Mouse (Mus musculus) MEL (cell line): ENCODE data around the gene Prss56. TPM values are rescaled to one million over a fixed set of nuclear protein-coding genes. Genes with fewer than 3 reads are reported as not detected.

ENCODE experiments used
- DNase-seq: peaks from one replicate; pipeline ENCODE4 v3.0.0; 2011; ENCODE audit warnings: low read depth, low spot score
- H3K27ac ChIP-seq: 2 replicates; pipeline ENCODE4 v1.5.1; 2012; ENCODE audit warnings: low read depth, mild to moderate bottlenecking, control low read depth, low read length, moderate library complexity; ENCODE audit not compliant: control insufficient read depth
- H3K27me3 ChIP-seq, 2 experiments: fragments of 150-350 bp in 1 of 2; sonication (generic) in 1 of 2; 2 replicates each; pipeline ENCODE4 v1.6.1; 2012; ENCODE audit warnings: low read length in 2 of 2, mild to moderate bottlenecking in 2 of 2, improper control_type of control experiment in 1 of 2, moderate library complexity in 1 of 2; ENCODE audit not compliant: insufficient read depth in 2 of 2, control insufficient read depth in 1 of 2
- H3K36me3 ChIP-seq, 2 experiments: 2 replicates each; pipeline ENCODE4 v1.6.1; 2012 to 2014; ENCODE audit warnings: low read length in 2 of 2, improper control_type of control experiment in 1 of 2, inconsistent platforms in 1 of 2, mild to moderate bottlenecking in 1 of 2; ENCODE audit not compliant: insufficient read depth in 2 of 2, control insufficient read depth in 1 of 2
- H3K4me1 ChIP-seq, 2 experiments: fragments of 150-350 bp in 1 of 2; sonication (generic) in 1 of 2; 2 replicates each; pipeline ENCODE4 v1.6.1; 2012; ENCODE audit warnings: low read length in 2 of 2, improper control_type of control experiment in 1 of 2, mild to moderate bottlenecking in 1 of 2; ENCODE audit not compliant: insufficient read depth in 2 of 2, control insufficient read depth in 1 of 2
- H3K4me3 ChIP-seq, 2 experiments: fragments of 150-350 bp in 1 of 2; sonication (generic) in 1 of 2; 2 replicates each; pipeline ENCODE4 v1.5.1; 2012; ENCODE audit warnings: low read depth in 2 of 2, low read length in 2 of 2, mild to moderate bottlenecking in 2 of 2, moderate library complexity in 2 of 2, control low read depth in 1 of 2, improper control_type of control experiment in 1 of 2; ENCODE audit not compliant: control insufficient read depth in 1 of 2, insufficient read depth in 1 of 2
- H3K79me2 ChIP-seq: 2 replicates; pipeline ENCODE4 v1.6.1; 2012; ENCODE audit warnings: mild to moderate bottlenecking, low read length, moderate library complexity; ENCODE audit not compliant: control insufficient read depth, poor library complexity, insufficient read depth
- H3K9ac ChIP-seq: 2 replicates; pipeline ENCODE4 v1.6.1; 2012; ENCODE audit warnings: low read depth, mild to moderate bottlenecking, control low read depth, low read length, moderate library complexity; ENCODE audit not compliant: control insufficient read depth, poor library complexity, severe bottlenecking
- H3K9me3 ChIP-seq: fragments of 150-350 bp; sonication (generic); replicated peaks from 2 replicates; pipeline ENCODE4 v1.6.1; 2012; ENCODE audit warnings: mild to moderate bottlenecking, low read length, improper control_type of control experiment, moderate library complexity; ENCODE audit not compliant: insufficient read depth
- BHLHE40 ChIP-seq: IDR thresholded peaks from 2 replicates; pipeline ENCODE4 v1.6.1; 2012; ENCODE audit warnings: low read depth, mild to moderate bottlenecking, inconsistent platforms, low read length, improper control_type of control experiment, borderline replicate concordance
- CHD1 ChIP-seq: IDR thresholded peaks from 2 replicates; pipeline ENCODE4 v1.6.1; 2012; ENCODE audit warnings: low read depth, mild to moderate bottlenecking, inconsistent platforms, low read length, improper control_type of control experiment
- CHD2 ChIP-seq: IDR thresholded peaks from 2 replicates; pipeline ENCODE4 v1.6.1; 2011; ENCODE audit warnings: low read length, improper control_type of control experiment
- CTCF ChIP-seq, 3 experiments: IDR thresholded peaks in 2 of 3; conservative IDR thresholded peaks in 1 of 3; 2 replicates each; pipeline ENCODE4 v1.5.1; 2011 to 2012; ENCODE audit warnings: low read length in 3 of 3, low read depth in 2 of 3, mild to moderate bottlenecking in 2 of 3, improper control_type of control experiment in 1 of 3, inconsistent platforms in 1 of 3, mixed read lengths in 1 of 3, moderate library complexity in 1 of 3; ENCODE audit not compliant: control insufficient read depth in 1 of 3, insufficient read depth in 1 of 3, poor library complexity in 1 of 3, severe bottlenecking in 1 of 3
- E2F4 ChIP-seq: IDR thresholded peaks from 2 replicates; pipeline ENCODE4 v1.6.1; 2011; ENCODE audit warnings: low read depth, low read length, improper control_type of control experiment, borderline replicate concordance
- ELF1 ChIP-seq: IDR thresholded peaks from 2 replicates; pipeline ENCODE4 v1.6.1; 2014; ENCODE audit warnings: low read depth, mild to moderate bottlenecking, inconsistent platforms, low read length, improper control_type of control experiment, moderate library complexity
- ETS1 ChIP-seq: IDR thresholded peaks from 2 replicates; pipeline ENCODE4 v1.6.1; 2012; ENCODE audit warnings: low read depth, mild to moderate bottlenecking, inconsistent platforms, low read length, improper control_type of control experiment, moderate library complexity
- GABPA ChIP-seq: IDR thresholded peaks from 2 replicates; pipeline ENCODE4 v1.6.1; 2012; ENCODE audit warnings: low read depth, mild to moderate bottlenecking, inconsistent platforms, low read length, improper control_type of control experiment, moderate library complexity
- JUND ChIP-seq: IDR thresholded peaks from 2 replicates; pipeline ENCODE4 v1.6.1; 2011; ENCODE audit warnings: low read depth, mild to moderate bottlenecking, improper control_type of control experiment, low read length
- MAX ChIP-seq: IDR thresholded peaks from 2 replicates; pipeline ENCODE4 v1.6.1; 2011; ENCODE audit warnings: low read length, improper control_type of control experiment
- MAZ ChIP-seq: IDR thresholded peaks from 2 replicates; pipeline ENCODE4 v1.6.1; 2012; ENCODE audit warnings: low read depth, mild to moderate bottlenecking, inconsistent platforms, low read length, improper control_type of control experiment
- MEF2A ChIP-seq: IDR thresholded peaks from 2 replicates; pipeline ENCODE4 v1.6.1; 2014; ENCODE audit warnings: low read depth, mild to moderate bottlenecking, inconsistent platforms, low read length, improper control_type of control experiment; ENCODE audit not compliant: poor library complexity, insufficient replicate concordance, severe bottlenecking; ENCODE audit errors: extremely low read depth
- MYB ChIP-seq: IDR thresholded peaks from 2 replicates; pipeline ENCODE4 v1.6.1; 2011; ENCODE audit warnings: mild to moderate bottlenecking, low read depth, low read length, improper control_type of control experiment
- MYC ChIP-seq: IDR thresholded peaks from 2 replicates; pipeline ENCODE4 v1.6.1; 2011; ENCODE audit warnings: low read depth, mild to moderate bottlenecking, low read length, improper control_type of control experiment, moderate library complexity
- NRF1 ChIP-seq: IDR thresholded peaks from 2 replicates; pipeline ENCODE4 v1.6.1; 2014; ENCODE audit warnings: low read depth, mild to moderate bottlenecking, inconsistent platforms, low read length, improper control_type of control experiment, moderate library complexity; ENCODE audit not compliant: poor library complexity, insufficient read depth, severe bottlenecking
- POLR2A ChIP-seq, 2 experiments: IDR thresholded peaks; 2 replicates each; pipeline ENCODE4 v1.6.1; 2011 to 2012; ENCODE audit warnings: low read length in 2 of 2, mild to moderate bottlenecking in 2 of 2, control low read depth in 1 of 2, improper control_type of control experiment in 1 of 2, low read depth in 1 of 2, moderate library complexity in 1 of 2; ENCODE audit not compliant: control insufficient read depth in 1 of 2, insufficient read depth in 1 of 2, poor library complexity in 1 of 2
- POLR2AphosphoS2 ChIP-seq: IDR thresholded peaks from 2 replicates; pipeline ENCODE4 v1.6.1; 2011; ENCODE audit warnings: low read length, improper control_type of control experiment
- POLR2AphosphoS5 ChIP-seq: IDR thresholded peaks from 2 replicates; pipeline ENCODE4 v1.6.1; 2012; ENCODE audit warnings: low read depth, borderline replicate concordance, mild to moderate bottlenecking, inconsistent platforms, low read length, moderate library complexity, mixed read lengths
- SIN3A ChIP-seq: IDR thresholded peaks from 2 replicates; pipeline ENCODE4 v1.6.1; 2012; ENCODE audit warnings: low read length, improper control_type of control experiment, inconsistent platforms
- SMC3 ChIP-seq: IDR thresholded peaks from 2 replicates; pipeline ENCODE4 v1.6.1; 2011; ENCODE audit warnings: low read depth, low read length, improper control_type of control experiment
- TBP ChIP-seq: IDR thresholded peaks from 2 replicates; pipeline ENCODE4 v1.8.0; 2011; ENCODE audit warnings: low read depth, low read length, improper control_type of control experiment
- TCF12 ChIP-seq: IDR thresholded peaks from 2 replicates; pipeline ENCODE4 v1.6.1; 2014; ENCODE audit warnings: low read depth, mild to moderate bottlenecking, inconsistent platforms, low read length, improper control_type of control experiment, moderate library complexity
- ZC3H11A ChIP-seq: IDR thresholded peaks from 2 replicates; pipeline ENCODE4 v1.6.1; 2012; ENCODE audit warnings: low read depth, mild to moderate bottlenecking, inconsistent platforms, low read length, improper control_type of control experiment
- ZMIZ1 ChIP-seq: IDR thresholded peaks from 2 replicates; pipeline ENCODE4 v1.6.1; 2012; ENCODE audit warnings: low read depth, mild to moderate bottlenecking, inconsistent platforms, low read length, improper control_type of control experiment, moderate library complexity
- polyA plus RNA-seq, 2 experiments: library from polyadenylated mRNA; stranded (reverse) in 1 of 2; unstranded in 1 of 2; fragments of >175 nt in 1 of 2; fragments of >200 nt in 1 of 2; gene quantifications; 2 replicates each; pipeline versions ENCODE4 v1.2.1 to v1.2.4; 2012; ENCODE audit warnings: low replicate concordance in 2 of 2, low read depth in 1 of 2; ENCODE audit not compliant: insufficient read length in 2 of 2, insufficient read depth in 1 of 2, missing spikeins in 1 of 2
- total RNA-seq: library from RNA; depleted of rRNA; stranded (reverse); fragments of 300-350 nt; gene quantifications from 2 replicates; pipeline ENCODE4 v1.2.3, GENCODE M21; 2012

Gene Prss56
- total and polyA plus RNA-seq, 3 experiments = 0.08 TPM; not detected in 2

- Histone ChIP-seq H3K9ac (no peak overlapping the region), H3K4me3 (no peak overlapping the region), H3K9me3 (no peaks in the 10 kb centered on the region), H3K27me3 (peaks cover 10 to 11% of the 10 kb centered on the region in 2 experiments), H3K79me2 (no peaks in the 10 kb centered on the region), H3K27ac (no peak overlapping the region), H3K36me3 (no peaks in the 10 kb centered on the region), H3K4me1 (no peaks in the 10 kb centered on the region)
- no peak for DNase-seq
- TF ChIP-seq POLR2AphosphoS5 = no peak
- TF ChIP-seq CHD2 = no peak
- no peak for TF ChIP-seq SMC3
- TF ChIP-seq MAX = no peak
- no peak for TF ChIP-seq ZC3H11A
- TF ChIP-seq GABPA = no peak
- TF ChIP-seq ETS1 = no peak
- no peak for TF ChIP-seq SIN3A
- TF ChIP-seq TBP = no peak
- TF ChIP-seq POLR2AphosphoS2 = no peak
- no peak for TF ChIP-seq ELF1
- no peak for TF ChIP-seq MYC
- TF ChIP-seq MYB = no peak
- no peak for TF ChIP-seq POLR2A (IDR thresholded peaks at IDR 0.05; ENCODE audit: control insufficient read depth in 1 of 2, insufficient read depth in 1 of 2, low read depth in 1 of 2, low read length in 2 of 2, poor library complexity in 1 of 2)
- TF ChIP-seq TCF12 = no peak
- no peak for TF ChIP-seq MEF2A
- no peak for TF ChIP-seq E2F4
- TF ChIP-seq BHLHE40 = no peak
- no peak for TF ChIP-seq NRF1
Observed at GRCm38 (mm10) chr1:87198119-87199065, 15.3 kb downstream of the Prss56 start.

- Histone ChIP-seq H3K27ac (no peak overlapping the region), H3K27me3 (peaks cover 3 to 11% of the 10 kb centered on the region in 2 experiments), H3K4me3 (no peak overlapping the region), H3K9me3 (no peaks in the 10 kb centered on the region), H3K4me1 (no peaks in the 10 kb centered on the region), H3K9ac (no peak overlapping the region), H3K36me3 (no peaks in the 10 kb centered on the region), H3K79me2 (no peaks in the 10 kb centered on the region)
- no peak for DNase-seq
- TF ChIP-seq MEF2A = no peak
- no peak for TF ChIP-seq CTCF (IDR thresholded peaks at IDR 0.05 in 2 of 3, conservative IDR thresholded peaks at IDR 0.05 in 1 of 3; ENCODE audit: control insufficient read depth in 1 of 3, insufficient read depth in 1 of 3, low read depth in 2 of 3, low read length in 3 of 3, poor library complexity in 1 of 3, severe bottlenecking in 1 of 3)
- TF ChIP-seq CHD1 = no peak
- TF ChIP-seq JUND = no peak
- TF ChIP-seq SIN3A = no peak
- TF ChIP-seq MAZ = no peak
- TF ChIP-seq ZMIZ1 = no peak
- TF ChIP-seq MAX = no peak
Observed at GRCm38 (mm10) chr1:87200811-87201210, 17.7 kb downstream of the Prss56 start.
